Comparison of ENCODE assay signal across 8 mouse cellular contexts in the genomic region with DNA sequence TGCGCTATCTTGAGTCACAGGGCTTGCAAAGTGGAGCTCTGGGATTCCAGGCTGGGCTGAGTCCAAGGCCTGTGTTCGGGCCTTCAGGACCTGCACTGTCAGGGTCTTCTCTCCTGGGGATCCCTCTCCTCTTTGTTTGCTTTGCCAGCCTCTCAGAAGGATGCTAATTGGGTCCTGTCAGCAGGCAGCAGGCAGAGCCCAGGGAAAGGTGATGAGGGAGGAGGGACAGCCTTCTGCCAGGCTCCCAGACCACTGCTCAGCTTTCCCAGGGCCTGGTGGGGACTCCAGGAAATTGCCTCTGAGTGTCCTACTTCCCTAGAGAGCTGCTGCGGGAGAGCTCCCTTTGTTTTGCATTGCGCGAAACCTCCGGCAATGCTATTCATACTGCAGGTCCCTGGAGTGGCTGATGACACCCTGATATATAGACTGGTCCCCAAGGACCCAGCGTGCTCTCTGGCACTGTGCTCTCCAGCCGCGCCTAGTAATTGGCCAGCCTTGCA.
A peak's percentile ranks its signal among the peaks of the same experiment; 100 is the strongest.
DNase-seq lines count a peak whose midpoint lies in the region; ATAC-seq and TF ChIP-seq lines count a peak whose summit lies in the region.

No protein-coding gene starts in this region.

- peaks cover 43% of the 10 kb centered on the region for H3K27me3 ChIP-seq in lung, embryonic 14.5 days (ENCODE audit: insufficient read depth, low read length)
- 0 out of 2 replicates have a peak, but pooled peaks cover 8% of the 10 kb centered on the region for H3K27me3 ChIP-seq in hindbrain, embryonic 14.5 days (ENCODE audit: control insufficient read depth, insufficient read depth, low read length)
- peaks cover 18% of the 10 kb centered on the region for H3K27me3 ChIP-seq in neural tube, embryonic 15.5 days (replicated peaks)

- TF ChIP-seq CTCF in lung, embryonic 14.5 days (IDR thresholded peaks at IDR 0.05; ENCODE audit: low read depth), result no peak
- TF ChIP-seq CTCF in left cerebral cortex, adult 2 months (IDR thresholded peaks at IDR 0.05), result no peak

- no peaks in the 10 kb centered on the region for H3K9me3 ChIP-seq in lung, embryonic 14.5 days (ENCODE audit: low read depth, low read length)
- no peaks in the 10 kb centered on the region for H3K9me3 ChIP-seq in hindbrain, embryonic 14.5 days (ENCODE audit: control insufficient read depth, low read length)
- no peaks in the 10 kb centered on the region for H3K9me3 ChIP-seq in neural tube, embryonic 15.5 days (replicated peaks)

- 0 out of 2 replicates have a peak, but pooled peaks have one; percentile 10 for ATAC-seq in lung, embryonic 14.5 days (ENCODE audit: insufficient read depth)
- peak; percentile 40; the same call in 1 of the 2 replicates for ATAC-seq in hindbrain, embryonic 14.5 days (ENCODE audit: low FRiP score)
- ATAC-seq in neural tube, embryonic 15.5 days (ENCODE audit: low FRiP score), result no peak

- H3K4me1 ChIP-seq in lung, embryonic 14.5 days (ENCODE audit: insufficient read depth), result peaks cover 19% of the 10 kb centered on the region; the same call in 1 of the 2 replicates
- H3K4me1 ChIP-seq in hindbrain, embryonic 14.5 days (replicated peaks; ENCODE audit: control insufficient read depth, insufficient read depth, low read length), result peaks cover 26% of the 10 kb centered on the region
- H3K4me1 ChIP-seq in neural tube, embryonic 15.5 days, result peaks cover 34% of the 10 kb centered on the region

- H3K4me2 ChIP-seq in lung, embryonic 14.5 days, result no peak overlapping the region
- no peak overlapping the region for H3K4me2 ChIP-seq in hindbrain, embryonic 14.5 days (replicated peaks)
- H3K4me2 ChIP-seq in neural tube, embryonic 15.5 days, result no peak overlapping the region

- no peak overlapping the region for H3K9ac ChIP-seq in lung, embryonic 14.5 days
- H3K9ac ChIP-seq in hindbrain, embryonic 14.5 days, result peak overlapping the region; percentile 10; the same call in 1 of the 2 replicates
- no peak overlapping the region for H3K9ac ChIP-seq in neural tube, embryonic 15.5 days (replicated peaks)

- no peak overlapping the region for H3K4me3 ChIP-seq in lung, embryonic 14.5 days (ENCODE audit: low read depth, low read length)
- no peak overlapping the region for H3K4me3 ChIP-seq in hindbrain, embryonic 14.5 days (replicated peaks; ENCODE audit: low read length)
- H3K4me3 ChIP-seq in neural tube, embryonic 15.5 days (replicated peaks), result no peak overlapping the region
- H3K4me3 ChIP-seq in left cerebral cortex, adult 2 months, result no peak overlapping the region

- DNase-seq in adrenal gland, postnatal 14 days, result peak; percentile 39
- DNase-seq in adrenal gland, postnatal 36 days, result no peak
- peak; percentile 58 for DNase-seq in lung, embryonic 14.5 days
- no peak for DNase-seq in lung, postnatal 25 days (ENCODE audit: low spot score)
- DNase-seq in hindbrain, embryonic 14.5 days (ENCODE audit: low spot score), result no peak
- no peak for DNase-seq in thymus, adult 18-20 months
- DNase-seq in left cerebral cortex, adult 2 months (ENCODE audit: extremely low spot score in 1 of 2, low spot score in 2 of 2), result no peak

- H3K27ac ChIP-seq in lung, embryonic 14.5 days (ENCODE audit: low read depth), result 0 out of 2 replicates have a peak overlapping the region, but pooled peaks have one; percentile 30
- 0 out of 2 replicates have a peak overlapping the region, but pooled peaks have one; percentile 38 for H3K27ac ChIP-seq in hindbrain, embryonic 14.5 days
- 0 out of 2 replicates have a peak overlapping the region, but pooled peaks have one; percentile 2 for H3K27ac ChIP-seq in neural tube, embryonic 15.5 days (replicated peaks)
- no peak overlapping the region for H3K27ac ChIP-seq in left cerebral cortex, adult 2 months

- H3K36me3 ChIP-seq in lung, embryonic 14.5 days (ENCODE audit: insufficient read depth), result no peaks in the 10 kb centered on the region
- H3K36me3 ChIP-seq in hindbrain, embryonic 14.5 days (replicated peaks; ENCODE audit: control insufficient read depth, insufficient read depth), result no peaks in the 10 kb centered on the region
- H3K36me3 ChIP-seq in neural tube, embryonic 15.5 days, result no peaks in the 10 kb centered on the region

- WGBS in lung, embryonic 14.5 days, result 38% methylated on average over 9 of the region's 9 CpGs
- 6% methylated on average over 9 of the region's 9 CpGs for WGBS in hindbrain, embryonic 14.5 days
- 10% methylated on average over 9 of the region's 9 CpGs for WGBS in neural tube, embryonic 15.5 days

- intact Hi-C loops in left cerebral cortex, adult 2 months (cut with DNase I), result loop anchor here (2.0 to 10.0 kb wide), 4 partner anchors 92 to 553 kb away; no protein-coding TSS in a partner anchor

Comparison
In these comparisons a context has a peak if more than half of its experiments do, and no peak if none do; other contexts are left out.
1. DNase-seq: peak in adrenal gland, postnatal 14 days (single experiment) and lung, embryonic 14.5 days (single experiment); none in adrenal gland, postnatal 36 days (0 of 2), lung, postnatal 25 days (single experiment), hindbrain, embryonic 14.5 days (single experiment), thymus, adult 18-20 months (0 of 2) and left cerebral cortex, adult 2 months (0 of 2).